Mouse (Mus musculus) embryonic facial prominence, embryonic 14.5 days (tissue): ENCODE data around the gene Celsr1. TPM values are rescaled to one million over a fixed set of nuclear protein-coding genes. Genes with fewer than 3 reads are reported as not detected.

ENCODE experiments used
- ATAC-seq: fragments of 200-750 bp; cut with Nextera tagmentation; 2 replicates; pipeline ENCODE4 v1.8.0; 2017; ENCODE audit warnings: low read depth, moderate number of reproducible peaks, moderate TSS enrichment
- DNase-seq: peaks from one replicate; pipeline ENCODE4 v3.0.0-alpha.2; 2015; ENCODE audit warnings: low spot score
- H3K27ac ChIP-seq: fragments of 300-500 bp; sonication (generic); replicated peaks from 2 replicates; pipeline ENCODE4 v1.5.1; 2014; ENCODE audit warnings: low read depth, mild to moderate bottlenecking, low read length, moderate library complexity
- H3K27me3 ChIP-seq: fragments of 300-500 bp; sonication (generic); replicated peaks from 2 replicates; pipeline ENCODE4 v1.6.1; 2014; ENCODE audit warnings: low read length; ENCODE audit not compliant: control insufficient read depth, insufficient read depth
- H3K36me3 ChIP-seq: fragments of 300-500 bp; sonication (generic); 2 replicates; pipeline ENCODE4 v1.6.1; 2014; ENCODE audit warnings: low read length, mixed read lengths; ENCODE audit not compliant: control insufficient read depth, insufficient read depth
- H3K4me1 ChIP-seq: fragments of 300-500 bp; sonication (generic); 2 replicates; pipeline ENCODE4 v1.6.1; 2014; ENCODE audit warnings: antibody characterized with exemption, low read length; ENCODE audit not compliant: control insufficient read depth, insufficient read depth
- H3K4me2 ChIP-seq: fragments of 300-500 bp; sonication (generic); 2 replicates; pipeline ENCODE4 v1.6.1; 2014; ENCODE audit warnings: low read depth, mild to moderate bottlenecking, low read length, moderate library complexity, mixed read lengths
- H3K4me3 ChIP-seq: fragments of 300-500 bp; sonication (generic); 2 replicates; pipeline ENCODE4 v1.5.1; 2014; ENCODE audit warnings: low read depth, mild to moderate bottlenecking, low read length
- H3K9ac ChIP-seq: fragments of 300-500 bp; sonication (generic); 2 replicates; pipeline ENCODE4 v1.6.1; 2014; ENCODE audit warnings: low read depth, mild to moderate bottlenecking, low read length, moderate library complexity, mixed read lengths
- H3K9me3 ChIP-seq: fragments of 300-500 bp; sonication (generic); 2 replicates; pipeline ENCODE4 v1.6.1; 2016; ENCODE audit warnings: low read length; ENCODE audit not compliant: control insufficient read depth
- WGBS: fragments of 180-500 bp; shearing (Covaris S2); extraction: QIAGEN DNeasy Blood & Tissue Kit; methylation state at CpG from one replicate; pipeline ENCODE4 v1.1.7; 2014; 5-methylcytosine and 5-hydroxymethylcytosine counted together
- polyA plus RNA-seq: library from polyadenylated mRNA; unstranded; fragments of >200 nt; fragmentation: Nextera tagmentation; extraction: Ambion mirVana; gene quantifications from 2 replicates; pipeline ENCODE4 v1.2.1, GENCODE M21; 2014

Celsr1 gene
- polyA plus RNA-seq, 1 experiment from 2014 or later: 5.5 TPM

- no peaks in the 10 kb centered on the region for H3K36me3 ChIP-seq
- H3K9me3 ChIP-seq: no peaks in the 10 kb centered on the region
- H3K4me2 ChIP-seq: no peak overlapping the region
- ATAC-seq (no peak), DNase-seq (no peak)
- 82% methylated on average over 8 of the region's 8 CpGs for WGBS
- H3K27me3 ChIP-seq: no peaks in the 10 kb centered on the region
- H3K27ac ChIP-seq: no peak overlapping the region
- no peak overlapping the region for H3K4me3 ChIP-seq
- peaks cover 7% of the 10 kb centered on the region; the same call in 1 of the 2 replicates for H3K4me1 ChIP-seq
- no peak overlapping the region for H3K9ac ChIP-seq
Observed at GRCm38 (mm10) chr15:85963279-85963840, 70.2 kb downstream of the Celsr1 start.

- ATAC-seq (no peak), DNase-seq (no peak)
- 97% methylated on average over 8 of the region's 8 CpGs for WGBS
- Histone ChIP-seq H3K27me3 (no peaks in the 10 kb centered on the region), H3K4me3 (no peak overlapping the region), H3K9ac (no peak overlapping the region), H3K36me3 (no peaks in the 10 kb centered on the region), H3K9me3 (no peaks in the 10 kb centered on the region), H3K4me1 (peaks cover 7% of the 10 kb centered on the region; the same call in 1 of the 2 replicates), H3K27ac (no peak overlapping the region), H3K4me2 (no peak overlapping the region)
Observed at GRCm38 (mm10) chr15:85962691-85963090, 70.9 kb downstream of the Celsr1 start.

- Histone ChIP-seq H3K4me3 (no peak overlapping the region), H3K36me3 (no peaks in the 10 kb centered on the region), H3K27ac (peak overlapping the region; percentile 33; the same call in 1 of the 2 replicates), H3K9me3 (no peaks in the 10 kb centered on the region), H3K27me3 (no peaks in the 10 kb centered on the region), H3K9ac (no peak overlapping the region), H3K4me2 (no peak overlapping the region), H3K4me1 (peaks cover 7% of the 10 kb centered on the region; the same call in 1 of the 2 replicates)
- ATAC-seq (no peak), DNase-seq (no peak)
- 87% methylated on average over 4 of the region's 4 CpGs for WGBS
Observed at GRCm38 (mm10) chr15:85961651-85962050, 71.9 kb downstream of the Celsr1 start.

GRCm38 (mm10) chr15:85961131-85961530 is 72.4 kb downstream of the Celsr1 start:
- ATAC-seq (peak; percentile 58), DNase-seq (peak; percentile 61)
- H3K4me1 ChIP-seq: peaks cover 7% of the 10 kb centered on the region; the same call in 1 of the 2 replicates
- 53% methylated on average over 7 of the region's 7 CpGs for WGBS
- H3K9ac ChIP-seq: no peak overlapping the region
- no peaks in the 10 kb centered on the region for H3K27me3 ChIP-seq
- no peak overlapping the region for H3K4me2 ChIP-seq
- H3K4me3 ChIP-seq: no peak overlapping the region
- H3K36me3 ChIP-seq: no peaks in the 10 kb centered on the region
- no peaks in the 10 kb centered on the region for H3K9me3 ChIP-seq
- peak overlapping the region; percentile 33 for H3K27ac ChIP-seq

- H3K4me3 ChIP-seq: no peak overlapping the region
- H3K27me3 ChIP-seq: no peaks in the 10 kb centered on the region
- no peak overlapping the region for H3K9ac ChIP-seq
- H3K36me3 ChIP-seq: no peaks in the 10 kb centered on the region
- H3K4me1 ChIP-seq: peaks cover 4% of the 10 kb centered on the region; the same call in 1 of the 2 replicates
- H3K9me3 ChIP-seq: no peaks in the 10 kb centered on the region
- ATAC-seq (no peak), DNase-seq (no peak)
- 56% methylated on average over 6 of the region's 6 CpGs for WGBS
- no peak overlapping the region for H3K4me2 ChIP-seq
- H3K27ac ChIP-seq: no peak overlapping the region
Observed at GRCm38 (mm10) chr15:85956202-85956601, 77.4 kb downstream of the Celsr1 start.

- Histone ChIP-seq H3K4me1 (peaks cover 4% of the 10 kb centered on the region), H3K9ac (no peak overlapping the region), H3K36me3 (no peaks in the 10 kb centered on the region), H3K27me3 (no peaks in the 10 kb centered on the region), H3K9me3 (no peaks in the 10 kb centered on the region), H3K27ac (no peak overlapping the region), H3K4me3 (no peak overlapping the region), H3K4me2 (no peak overlapping the region)
- WGBS: 81% methylated on average over 6 of the region's 6 CpGs
- ATAC-seq (no peak), DNase-seq (no peak)
Observed at GRCm38 (mm10) chr15:85953458-85953857, 80.1 kb downstream of the Celsr1 start.

GRCm38 (mm10) chr15:85949421-85950164 is 84.0 kb downstream of the Celsr1 start:
- Histone ChIP-seq H3K9ac (no peak overlapping the region), H3K4me2 (no peak overlapping the region), H3K36me3 (no peaks in the 10 kb centered on the region), H3K4me1 (peaks cover 4% of the 10 kb centered on the region), H3K4me3 (no peak overlapping the region), H3K9me3 (no peaks in the 10 kb centered on the region), H3K27ac (no peak overlapping the region), H3K27me3 (no peaks in the 10 kb centered on the region)
- ATAC-seq (no peak), DNase-seq (no peak)
- WGBS: 55% methylated on average over 16 of the region's 16 CpGs

GRCm38 (mm10) chr15:85947967-85948366 is 85.6 kb downstream of the Celsr1 start:
- H3K9me3 ChIP-seq: no peaks in the 10 kb centered on the region
- H3K4me3 ChIP-seq: no peak overlapping the region
- H3K4me2 ChIP-seq: no peak overlapping the region
- H3K27me3 ChIP-seq: no peaks in the 10 kb centered on the region
- 58% methylated on average over 8 of the region's 8 CpGs for WGBS
- no peak; the same call in 1 of the 2 replicates for ATAC-seq
- 0 out of 2 replicates have a peak overlapping the region, but pooled peaks have one; percentile 2 for H3K27ac ChIP-seq
- H3K9ac ChIP-seq: no peak overlapping the region
- no peaks in the 10 kb centered on the region for H3K36me3 ChIP-seq
- no peak for DNase-seq
- peaks cover 4% of the 10 kb centered on the region for H3K4me1 ChIP-seq
